Mouse (Mus musculus): ENCODE results near the gene Tnrc6c.

DNA sequence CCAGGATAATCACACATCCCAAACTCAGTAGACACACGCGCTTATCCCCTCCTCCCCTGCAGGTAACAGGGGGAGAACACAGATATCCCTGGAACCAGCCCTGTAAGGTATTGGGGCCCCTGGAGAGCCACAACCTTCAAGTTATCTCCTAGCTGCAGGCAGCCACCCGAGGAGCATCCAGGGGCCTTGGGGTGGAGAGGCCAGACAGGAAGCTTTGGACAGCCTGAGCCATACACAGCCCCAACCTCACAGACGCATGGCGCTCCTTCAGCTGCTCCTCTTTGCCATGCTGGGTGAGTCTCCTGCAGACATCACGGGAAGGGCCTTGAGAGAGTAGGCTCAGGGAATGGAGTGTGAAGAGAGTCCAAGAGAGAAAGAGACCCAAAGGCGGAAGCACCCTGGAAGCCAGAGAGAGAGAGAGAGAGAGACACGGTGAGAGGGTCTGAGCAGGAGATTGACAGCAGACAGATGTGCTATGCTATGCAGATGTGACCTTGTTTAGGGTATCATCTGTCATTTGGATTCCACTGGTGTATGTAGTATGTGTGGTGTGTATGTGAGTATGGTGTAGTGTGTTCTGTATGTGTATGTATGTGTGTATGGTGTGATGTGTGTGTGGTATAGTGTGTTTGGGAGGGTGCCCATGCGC, 143.5 kb downstream of the Tnrc6c start, which contains the start of gene 6030468B19Rik:
- TF ChIP-seq POLR2A (IDR thresholded peaks at IDR 0.05; ENCODE audit: low read depth, low read length): no peak
- TF ChIP-seq CTCF (IDR thresholded peaks at IDR 0.05; ENCODE audit: extremely low read depth, insufficient read length, insufficient replicate concordance, low read depth, low read length): no peak

Measured in small intestine, adult 2 months (tissue).